Mouse (Mus musculus): ENCODE data around the gene Foxs1. TPM values are rescaled to one million over a fixed set of nuclear protein-coding genes. Genes with fewer than 3 reads are reported as not detected.

The Foxs1 gene
- polyA plus RNA-seq, 1 experiment from 2014 or later: 2.9 TPM

GRCm38 (mm10) chr2:152948438-152949020, 15.5 kb upstream of the Foxs1 start:
- ATAC-seq (ENCODE audit: low read depth): no peak
- no peak overlapping the region for H3K4me2 ChIP-seq (ENCODE audit: low read depth, low read length)
- 86% methylated on average over 5 of the region's 5 CpGs for WGBS
- H3K4me3 ChIP-seq (ENCODE audit: low read depth, low read length): no peak overlapping the region
- H3K27me3 ChIP-seq (ENCODE audit: control insufficient read depth, insufficient read depth, low read length): peaks cover 27% of the 10 kb centered on the region
- H3K4me1 ChIP-seq (ENCODE audit: control insufficient read depth, insufficient read depth, low read length): peaks cover 8% of the 10 kb centered on the region; the same call in 1 of the 2 replicates
- H3K9me3 ChIP-seq (ENCODE audit: control insufficient read depth, low read length): no peaks in the 10 kb centered on the region
- no peak overlapping the region for H3K27ac ChIP-seq (ENCODE audit: low read depth, low read length)
- no peaks in the 10 kb centered on the region for H3K36me3 ChIP-seq (ENCODE audit: control insufficient read depth, insufficient read depth, low read length)
- H3K9ac ChIP-seq (replicated peaks; ENCODE audit: low read depth, low read length): no peak overlapping the region

DNA sequence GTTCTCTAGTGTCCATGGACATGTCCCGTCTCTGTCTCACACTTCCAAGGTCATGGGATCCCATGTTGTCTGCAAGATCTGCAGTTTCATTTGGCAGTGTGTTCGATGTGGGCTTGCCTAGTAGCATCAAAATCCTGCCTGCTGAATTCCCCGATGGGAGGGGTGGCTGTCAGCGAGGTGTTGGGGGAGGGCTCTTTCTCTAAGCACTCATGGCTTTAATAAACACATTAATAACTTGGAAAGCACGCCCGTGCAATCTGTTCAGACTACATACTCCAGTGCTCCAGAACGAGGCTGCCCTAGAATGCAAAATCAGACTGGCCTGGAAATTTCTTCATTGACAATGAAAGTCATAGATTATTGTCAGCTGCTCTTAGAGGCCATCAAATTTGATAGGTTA, 14.1 kb upstream of the Foxs1 start:
- ATAC-seq (ENCODE audit: low read depth): no peak
- Histone ChIP-seq H3K9me3 (ENCODE audit: control insufficient read depth, low read length) (no peaks in the 10 kb centered on the region), H3K36me3 (ENCODE audit: control insufficient read depth, insufficient read depth, low read length) (no peaks in the 10 kb centered on the region), H3K9ac (replicated peaks; ENCODE audit: low read depth, low read length) (no peak overlapping the region), H3K4me1 (ENCODE audit: control insufficient read depth, insufficient read depth, low read length) (peaks cover 18% of the 10 kb centered on the region), H3K27ac (ENCODE audit: low read depth, low read length) (no peak overlapping the region), H3K4me2 (ENCODE audit: low read depth, low read length) (no peak overlapping the region), H3K4me3 (ENCODE audit: low read depth, low read length) (no peak overlapping the region), H3K27me3 (ENCODE audit: control insufficient read depth, insufficient read depth, low read length) (peaks cover 40% of the 10 kb centered on the region)
- WGBS: 55% methylated on average over 7 of the region's 7 CpGs

GRCm38 (mm10) chr2:152944013-152944412, 11.0 kb upstream of the Foxs1 start:
- no peak overlapping the region for H3K9ac ChIP-seq (replicated peaks; ENCODE audit: low read depth, low read length)
- peaks cover 13% of the 10 kb centered on the region for H3K4me1 ChIP-seq (ENCODE audit: control insufficient read depth, insufficient read depth, low read length)
- H3K4me2 ChIP-seq (ENCODE audit: low read depth, low read length): no peak overlapping the region
- H3K36me3 ChIP-seq (ENCODE audit: control insufficient read depth, insufficient read depth, low read length): no peaks in the 10 kb centered on the region
- no peak overlapping the region for H3K4me3 ChIP-seq (ENCODE audit: low read depth, low read length)
- peaks cover 42% of the 10 kb centered on the region for H3K27me3 ChIP-seq (ENCODE audit: control insufficient read depth, insufficient read depth, low read length)
- no peak overlapping the region for H3K27ac ChIP-seq (ENCODE audit: low read depth, low read length)
- ATAC-seq (ENCODE audit: low read depth): no peak
- 64% methylated on average over 9 of the region's 9 CpGs for WGBS
- no peaks in the 10 kb centered on the region for H3K9me3 ChIP-seq (ENCODE audit: control insufficient read depth, low read length)

DNA sequence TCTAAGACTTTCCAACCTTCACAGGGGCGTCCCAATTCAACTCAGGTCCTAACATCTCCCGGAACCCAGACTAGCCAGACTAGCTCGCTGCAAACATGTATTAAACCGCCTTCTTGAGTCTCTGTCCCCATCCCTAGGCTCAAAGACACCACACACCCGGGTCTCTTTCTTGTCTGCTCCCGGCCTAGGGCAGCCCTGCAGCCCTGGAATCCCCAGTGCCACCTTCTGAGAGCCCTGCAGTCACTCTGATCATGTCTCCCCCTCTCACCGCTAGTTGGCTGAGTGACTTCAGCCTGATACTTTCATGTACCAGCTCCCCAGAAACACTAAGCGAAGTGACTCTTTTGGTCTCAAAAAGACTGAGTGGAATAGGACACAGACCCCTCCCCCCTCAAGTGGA, 10.6 kb upstream of the Foxs1 start:
- Histone ChIP-seq H3K27ac (ENCODE audit: low read depth, low read length) (no peak overlapping the region), H3K36me3 (ENCODE audit: control insufficient read depth, insufficient read depth, low read length) (no peaks in the 10 kb centered on the region), H3K4me3 (ENCODE audit: low read depth, low read length) (peak overlapping the region; percentile 38), H3K4me2 (ENCODE audit: low read depth, low read length) (peak overlapping the region; percentile 86), H3K9ac (replicated peaks; ENCODE audit: low read depth, low read length) (peak overlapping the region; percentile 44), H3K4me1 (ENCODE audit: control insufficient read depth, insufficient read depth, low read length) (peaks cover 13% of the 10 kb centered on the region), H3K9me3 (ENCODE audit: control insufficient read depth, low read length) (no peaks in the 10 kb centered on the region), H3K27me3 (ENCODE audit: control insufficient read depth, insufficient read depth, low read length) (peaks cover 42% of the 10 kb centered on the region)
- ATAC-seq (ENCODE audit: low read depth): no peak
- 4% methylated on average over 8 of the region's 8 CpGs for WGBS

DNA sequence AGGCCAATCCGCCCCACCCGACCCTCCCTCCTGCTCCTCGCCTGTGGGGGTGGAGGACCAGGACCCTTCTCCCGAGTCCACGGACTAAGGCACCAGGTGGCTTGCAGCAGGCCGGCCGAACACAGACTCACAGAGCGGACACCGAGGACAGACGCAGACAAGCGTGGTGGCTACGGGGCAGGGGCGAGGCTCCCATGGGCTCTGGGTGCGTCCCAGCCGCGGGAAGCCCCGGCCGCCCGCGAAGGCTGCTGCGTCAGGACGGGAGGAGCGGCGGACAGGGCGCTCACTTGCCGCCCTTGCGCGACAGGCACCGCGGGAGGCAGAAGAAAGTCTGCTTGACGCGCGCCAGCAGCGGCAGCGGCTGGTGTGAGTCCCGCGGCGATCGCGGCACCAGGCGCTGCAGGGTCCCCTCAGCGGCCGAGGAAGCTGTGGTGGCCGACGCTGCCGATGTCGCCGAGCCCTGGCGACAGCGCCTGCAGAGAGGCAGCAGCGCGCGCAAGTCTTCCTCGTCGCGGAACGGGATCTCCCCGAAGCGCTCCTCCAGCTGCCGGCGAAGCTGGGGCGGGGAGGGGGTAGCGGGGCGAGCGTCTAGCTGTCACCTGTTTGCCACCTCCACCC, 10.0 kb upstream of the Foxs1 start:
- no peak for ATAC-seq (ENCODE audit: low read depth)
- Histone ChIP-seq H3K4me3 (ENCODE audit: low read depth, low read length) (peak overlapping the region; percentile 38), H3K9me3 (ENCODE audit: control insufficient read depth, low read length) (no peaks in the 10 kb centered on the region), H3K27ac (ENCODE audit: low read depth, low read length) (no peak overlapping the region), H3K36me3 (ENCODE audit: control insufficient read depth, insufficient read depth, low read length) (no peaks in the 10 kb centered on the region), H3K4me2 (ENCODE audit: low read depth, low read length) (peak overlapping the region; percentile 86), H3K4me1 (ENCODE audit: control insufficient read depth, insufficient read depth, low read length) (peaks cover 13% of the 10 kb centered on the region), H3K9ac (replicated peaks; ENCODE audit: low read depth, low read length) (peak overlapping the region; percentile 44), H3K27me3 (ENCODE audit: control insufficient read depth, insufficient read depth, low read length) (peaks cover 42% of the 10 kb centered on the region)
- under 1% methylated on average over 44 of the region's 65 CpGs for WGBS

DNA sequence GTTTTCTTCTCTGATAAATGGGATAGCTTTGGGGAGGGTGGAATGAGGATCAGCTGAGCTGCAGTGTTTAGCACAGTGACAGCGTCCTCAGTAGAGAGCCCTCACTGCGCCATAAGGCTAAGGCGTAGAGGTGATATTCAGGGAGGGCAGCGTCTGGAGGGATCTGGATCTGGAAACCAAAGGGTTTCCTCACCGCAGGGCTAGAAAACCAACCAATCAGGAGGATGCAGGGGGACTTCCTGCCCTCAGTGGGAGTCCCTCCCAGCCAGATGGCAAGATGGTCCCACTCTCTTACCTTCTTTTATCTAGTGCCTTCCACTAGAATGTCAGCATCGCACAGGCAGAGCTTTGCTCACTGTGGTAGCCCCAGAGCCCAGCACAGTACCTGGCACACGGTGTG, 8.8 kb upstream of the Foxs1 start:
- Histone ChIP-seq H3K9me3 (ENCODE audit: control insufficient read depth, low read length) (no peaks in the 10 kb centered on the region), H3K27ac (ENCODE audit: low read depth, low read length) (no peak overlapping the region), H3K4me1 (ENCODE audit: control insufficient read depth, insufficient read depth, low read length) (peaks cover 11% of the 10 kb centered on the region), H3K9ac (replicated peaks; ENCODE audit: low read depth, low read length) (no peak overlapping the region), H3K27me3 (ENCODE audit: control insufficient read depth, insufficient read depth, low read length) (peaks cover 42% of the 10 kb centered on the region), H3K4me2 (ENCODE audit: low read depth, low read length) (no peak overlapping the region), H3K36me3 (ENCODE audit: control insufficient read depth, insufficient read depth, low read length) (no peaks in the 10 kb centered on the region), H3K4me3 (ENCODE audit: low read depth, low read length) (no peak overlapping the region)
- no peak; the same call in 1 of the 2 replicates for ATAC-seq (ENCODE audit: low read depth)
- 31% methylated on average over 7 of the region's 7 CpGs for WGBS

GRCm38 (mm10) chr2:152941106-152941505, 8.1 kb upstream of the Foxs1 start:
- peaks cover 11% of the 10 kb centered on the region for H3K4me1 ChIP-seq (ENCODE audit: control insufficient read depth, insufficient read depth, low read length)
- H3K4me3 ChIP-seq (ENCODE audit: low read depth, low read length): no peak overlapping the region
- H3K27me3 ChIP-seq (ENCODE audit: control insufficient read depth, insufficient read depth, low read length): peaks cover 42% of the 10 kb centered on the region
- H3K27ac ChIP-seq (ENCODE audit: low read depth, low read length): no peak overlapping the region
- H3K9me3 ChIP-seq (ENCODE audit: control insufficient read depth, low read length): no peaks in the 10 kb centered on the region
- no peak overlapping the region for H3K4me2 ChIP-seq (ENCODE audit: low read depth, low read length)
- H3K36me3 ChIP-seq (ENCODE audit: control insufficient read depth, insufficient read depth, low read length): no peaks in the 10 kb centered on the region
- no peak overlapping the region for H3K9ac ChIP-seq (replicated peaks; ENCODE audit: low read depth, low read length)
- WGBS: 77% methylated on average over 6 of the region's 6 CpGs
- ATAC-seq (ENCODE audit: low read depth): no peak

DNA sequence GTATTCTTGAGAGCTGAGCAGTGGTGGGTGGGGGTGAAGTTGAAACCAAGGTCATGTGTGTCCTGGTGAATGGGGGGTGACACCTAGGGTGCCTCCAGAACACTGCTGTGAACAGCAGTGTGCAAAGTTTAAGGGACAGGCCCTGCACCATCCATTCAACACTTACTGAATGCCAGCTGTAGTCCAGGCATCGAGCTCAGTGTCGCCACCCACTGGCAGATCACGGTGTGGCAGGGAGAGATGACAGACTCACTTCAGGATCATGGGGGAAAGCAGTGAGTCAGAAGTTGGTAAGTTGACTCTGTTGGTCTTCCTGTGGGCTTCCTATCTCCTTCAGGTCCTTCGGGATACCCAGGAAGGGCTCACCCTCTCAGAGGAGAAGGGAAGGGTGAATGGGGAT, 6.8 kb upstream of the Foxs1 start:
- Histone ChIP-seq H3K4me2 (ENCODE audit: low read depth, low read length) (no peak overlapping the region), H3K36me3 (ENCODE audit: control insufficient read depth, insufficient read depth, low read length) (no peaks in the 10 kb centered on the region), H3K27ac (ENCODE audit: low read depth, low read length) (no peak overlapping the region), H3K4me1 (ENCODE audit: control insufficient read depth, insufficient read depth, low read length) (peaks cover 11% of the 10 kb centered on the region), H3K9me3 (ENCODE audit: control insufficient read depth, low read length) (no peaks in the 10 kb centered on the region), H3K9ac (replicated peaks; ENCODE audit: low read depth, low read length) (no peak overlapping the region), H3K27me3 (ENCODE audit: control insufficient read depth, insufficient read depth, low read length) (peaks cover 33% of the 10 kb centered on the region), H3K4me3 (ENCODE audit: low read depth, low read length) (no peak overlapping the region)
- ATAC-seq (ENCODE audit: low read depth): no peak
- WGBS: 15% methylated on average over 4 of the region's 4 CpGs

DNA sequence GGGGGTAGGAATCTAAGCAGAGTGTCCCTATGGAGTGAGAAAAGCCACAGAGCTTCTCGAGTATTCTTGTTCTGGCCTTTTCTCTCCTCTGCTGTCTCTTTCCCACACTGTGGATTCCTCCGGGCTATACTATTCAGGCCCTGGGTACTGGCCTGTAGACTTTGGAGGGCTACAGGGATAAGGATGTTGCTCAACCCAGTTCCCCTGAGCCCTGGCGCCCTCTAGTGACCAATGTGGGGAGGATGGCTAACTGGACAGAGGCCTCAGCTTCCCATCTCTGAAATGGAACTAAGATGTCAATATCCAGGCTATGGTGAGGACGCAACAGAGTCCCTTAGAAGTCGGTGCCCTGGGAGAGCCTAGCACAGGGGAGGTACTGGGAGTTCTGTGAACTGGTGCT, 606 bp upstream of the Foxs1 start:
- Histone ChIP-seq H3K4me2 (ENCODE audit: low read depth, low read length) (no peak overlapping the region), H3K9me3 (ENCODE audit: control insufficient read depth, low read length) (no peaks in the 10 kb centered on the region), H3K4me1 (ENCODE audit: control insufficient read depth, insufficient read depth, low read length) (no peaks in the 10 kb centered on the region), H3K4me3 (ENCODE audit: low read depth, low read length) (no peak overlapping the region), H3K9ac (replicated peaks; ENCODE audit: low read depth, low read length) (no peak overlapping the region), H3K36me3 (ENCODE audit: control insufficient read depth, insufficient read depth, low read length) (no peaks in the 10 kb centered on the region), H3K27me3 (ENCODE audit: control insufficient read depth, insufficient read depth, low read length) (no peaks in the 10 kb centered on the region; the same call in 1 of the 2 replicates), H3K27ac (ENCODE audit: low read depth, low read length) (no peak overlapping the region)
- ATAC-seq (ENCODE audit: low read depth): no peak
- 37% methylated on average over 5 of the region's 5 CpGs for WGBS
